Mouse (Mus musculus): ENCODE measurements around the gene Spast.
"Not testable (repeated sequence)": the region's sequence is repeated elsewhere in the genome, so short reads cannot be mapped to it uniquely, and the experiment has no call there.

Gene Spast

GRCm38 (mm10) chr17:74338937-74339804 lies at the start of gene Spast:
TSS of gene Spast (plus strand) at chr17:74338987.
- DNase-seq (ENCODE audit: low read depth, low spot score) = no peak

- DNase-seq (ENCODE audit: low read depth, low spot score) = no peak
These were observed 48.6 kb upstream of the Spast start for GRCm38 (mm10) chr17:74290198-74290597.

GRCm38 (mm10) chr17:74290869-74291268 lies 47.9 kb upstream of the Spast start:
- no peak for DNase-seq (ENCODE audit: low read depth, low spot score)

- no peak for DNase-seq (ENCODE audit: low read depth, low spot score)
These were observed 47.0 kb upstream of the Spast start for GRCm38 (mm10) chr17:74291640-74292361.

GRCm38 (mm10) chr17:74293687-74294425 lies 44.9 kb upstream of the Spast start:
- DNase-seq (ENCODE audit: low read depth, low spot score) = no peak

- no peak for DNase-seq (ENCODE audit: low read depth, low spot score)
These were observed 44.3 kb upstream of the Spast start for GRCm38 (mm10) chr17:74294426-74295025.

- DNase-seq (ENCODE audit: low read depth, low spot score) = peak; percentile 66
These were observed 43.5 kb upstream of the Spast start, which contains the start of gene Memo1 for GRCm38 (mm10) chr17:74295026-74295970. TSS of gene Memo1 (minus strand) at chr17:74295521.

- no peak for DNase-seq (ENCODE audit: low read depth, low spot score)
These were observed 42.5 kb upstream of the Spast start for GRCm38 (mm10) chr17:74296076-74296823.

- not testable (repeated sequence) for DNase-seq (ENCODE audit: low read depth, low spot score)
These were observed 41.8 kb upstream of the Spast start for GRCm38 (mm10) chr17:74296991-74297390.

- no peak for DNase-seq (ENCODE audit: low read depth, low spot score)
These were observed 38.7 kb upstream of the Spast start for GRCm38 (mm10) chr17:74300089-74300488.

- no peak for DNase-seq (ENCODE audit: low read depth, low spot score)
These were observed 34.7 kb upstream of the Spast start for GRCm38 (mm10) chr17:74304060-74304459.

- DNase-seq (ENCODE audit: low read depth, low spot score) = no peak
These were observed 33.2 kb upstream of the Spast start for GRCm38 (mm10) chr17:74305616-74306015.

- no peak for DNase-seq (ENCODE audit: low read depth, low spot score)
These were observed 32.8 kb upstream of the Spast start for GRCm38 (mm10) chr17:74306021-74306420.

GRCm38 (mm10) chr17:74315445-74316308 lies 23.1 kb upstream of the Spast start:
- DNase-seq (ENCODE audit: low read depth, low spot score) = no peak

GRCm38 (mm10) chr17:74316309-74316863 lies 22.4 kb upstream of the Spast start:
- DNase-seq (ENCODE audit: low read depth, low spot score) = no peak

GRCm38 (mm10) chr17:74318721-74319120 lies 20.1 kb upstream of the Spast start:
- DNase-seq (ENCODE audit: low read depth, low spot score) = no peak

- DNase-seq (ENCODE audit: low read depth, low spot score) = no peak
These were observed 16.3 kb upstream of the Spast start for GRCm38 (mm10) chr17:74322400-74323054.

GRCm38 (mm10) chr17:74323844-74324243 lies 14.9 kb upstream of the Spast start, which contains the start of gene Dpy30:
TSS of gene Dpy30 (minus strand) at chr17:74323944.
- no peak for DNase-seq (ENCODE audit: low read depth, low spot score)
